Mouse (Mus musculus) adrenal gland, postnatal 10 days (tissue): Measurements from ENCODE around the gene Egfl6. TPM values are rescaled to one million over a fixed set of nuclear protein-coding genes. Genes with fewer than 3 reads are reported as not detected.

ENCODE experiments used
- DNase-seq: peaks from one replicate; pipeline ENCODE4 v3.0.0; 2021; ENCODE audit warnings: mixed read lengths
- long read RNA-seq, 2 experiments: library from polyadenylated mRNA; stranded (forward); transcript quantifications; one replicate each; pipeline ENCODE4 v2.0.0; 2021
- total RNA-seq, 2 experiments: library from RNA; stranded (reverse); gene quantifications; 2 replicates each; pipeline ENCODE4 v1.2.3; 2021

The Egfl6 gene
- 10 to 100 TPM; 14.9 to 17.0 TPM for total RNA-seq
- long read RNA-seq, experiment 1, transcript Egfl6-201 (12 exons, 2,704 nt) = major isoform, 12 of 18 reads
- long read RNA-seq, experiment 1, partial matches to known transcripts = 4 of 18 reads
- long read RNA-seq, experiment 1, other reads (novel, unspliced or antisense) = 2 of 18 reads
- long read RNA-seq, experiment 2, transcript Egfl6-201 (12 exons, 2,704 nt) = major isoform, 7 of 8 reads
- long read RNA-seq, experiment 2, partial matches to known transcripts = 0 of 8 reads
- long read RNA-seq, experiment 2, other reads (novel, unspliced or antisense) = 1 of 8 reads

- peak; percentile 44 for DNase-seq
Measured at GRCm38 (mm10) chrX:166584947-166585824, at the start of gene Egfl6. TSS of gene Egfl6 (minus strand) at chrX:166585720.

- DNase-seq = no peak
Measured at GRCm38 (mm10) chrX:166626866-166627570, 41.5 kb upstream of the Egfl6 start.

GRCm38 (mm10) chrX:166626174-166626573, 40.7 kb upstream of the Egfl6 start:
- no peak for DNase-seq

- DNase-seq = no peak
Measured at GRCm38 (mm10) chrX:166623176-166623575, 37.7 kb upstream of the Egfl6 start.

- peak; percentile 48 for DNase-seq
Measured at GRCm38 (mm10) chrX:166621560-166622301, 36.2 kb upstream of the Egfl6 start.

- DNase-seq = peak; percentile 7
Measured at GRCm38 (mm10) chrX:166620900-166621299, 35.4 kb upstream of the Egfl6 start.

- DNase-seq = no peak
Measured at GRCm38 (mm10) chrX:166619084-166619483, 33.6 kb upstream of the Egfl6 start.

- no peak for DNase-seq
Measured at GRCm38 (mm10) chrX:166615191-166615590, 29.7 kb upstream of the Egfl6 start.

GRCm38 (mm10) chrX:166576111-166576510, 9.4 kb downstream of the Egfl6 start:
- DNase-seq = no peak

GRCm38 (mm10) chrX:166565983-166566382, 19.5 kb downstream of the Egfl6 start:
- DNase-seq = no peak

GRCm38 (mm10) chrX:166565401-166565800, 20.1 kb downstream of the Egfl6 start:
- no peak for DNase-seq

- peak; percentile 5 for DNase-seq
Measured at GRCm38 (mm10) chrX:166564900-166565299, 20.6 kb downstream of the Egfl6 start.

GRCm38 (mm10) chrX:166559333-166559732, 26.2 kb downstream of the Egfl6 start:
- DNase-seq = peak; percentile 18

GRCm38 (mm10) chrX:166552355-166552754, 33.2 kb downstream of the Egfl6 start:
- no peak for DNase-seq

GRCm38 (mm10) chrX:166546495-166546894, 39.0 kb downstream of the Egfl6 start:
- DNase-seq = no peak

- no peak for DNase-seq
Measured at GRCm38 (mm10) chrX:166535138-166535537, 50.4 kb downstream of the Egfl6 start.

- no peak for DNase-seq
Measured at GRCm38 (mm10) chrX:166533432-166533831, 52.1 kb downstream of the Egfl6 start.

- no peak for DNase-seq
Measured at GRCm38 (mm10) chrX:166531671-166532070, 53.8 kb downstream of the Egfl6 start.

GRCm38 (mm10) chrX:166528126-166528525, 57.4 kb downstream of the Egfl6 start:
- DNase-seq = no peak

- DNase-seq = peak; percentile 6
Measured at GRCm38 (mm10) chrX:166525637-166526315, 59.7 kb downstream of the Egfl6 start.

GRCm38 (mm10) chrX:166520782-166521181, 64.7 kb downstream of the Egfl6 start:
- no peak for DNase-seq
